Mouse (Mus musculus) MEL (cell line): ENCODE measurements around the gene Wdr18. TPM values are rescaled to one million over a fixed set of nuclear protein-coding genes. Genes with fewer than 3 reads are reported as not detected.

Source experiments
- DNase-seq: peaks from one replicate; pipeline ENCODE4 v3.0.0; 2011; ENCODE audit warnings: low read depth, low spot score
- H3K27ac ChIP-seq: 2 replicates; pipeline ENCODE4 v1.5.1; 2012; ENCODE audit warnings: low read depth, mild to moderate bottlenecking, control low read depth, low read length, moderate library complexity; ENCODE audit not compliant: control insufficient read depth
- H3K27me3 ChIP-seq, 2 experiments: fragments of 150-350 bp in 1 of 2; sonication (generic) in 1 of 2; 2 replicates each; pipeline ENCODE4 v1.6.1; 2012; ENCODE audit warnings: low read length in 2 of 2, mild to moderate bottlenecking in 2 of 2, improper control_type of control experiment in 1 of 2, moderate library complexity in 1 of 2; ENCODE audit not compliant: insufficient read depth in 2 of 2, control insufficient read depth in 1 of 2
- H3K36me3 ChIP-seq, 2 experiments: 2 replicates each; pipeline ENCODE4 v1.6.1; 2012 to 2014; ENCODE audit warnings: low read length in 2 of 2, improper control_type of control experiment in 1 of 2, inconsistent platforms in 1 of 2, mild to moderate bottlenecking in 1 of 2; ENCODE audit not compliant: insufficient read depth in 2 of 2, control insufficient read depth in 1 of 2
- H3K4me1 ChIP-seq, 2 experiments: fragments of 150-350 bp in 1 of 2; sonication (generic) in 1 of 2; 2 replicates each; pipeline ENCODE4 v1.6.1; 2012; ENCODE audit warnings: low read length in 2 of 2, improper control_type of control experiment in 1 of 2, mild to moderate bottlenecking in 1 of 2; ENCODE audit not compliant: insufficient read depth in 2 of 2, control insufficient read depth in 1 of 2
- H3K4me3 ChIP-seq, 2 experiments: fragments of 150-350 bp in 1 of 2; sonication (generic) in 1 of 2; 2 replicates each; pipeline ENCODE4 v1.5.1; 2012; ENCODE audit warnings: low read depth in 2 of 2, low read length in 2 of 2, mild to moderate bottlenecking in 2 of 2, moderate library complexity in 2 of 2, control low read depth in 1 of 2, improper control_type of control experiment in 1 of 2; ENCODE audit not compliant: control insufficient read depth in 1 of 2, insufficient read depth in 1 of 2
- H3K79me2 ChIP-seq: 2 replicates; pipeline ENCODE4 v1.6.1; 2012; ENCODE audit warnings: mild to moderate bottlenecking, low read length, moderate library complexity; ENCODE audit not compliant: control insufficient read depth, poor library complexity, insufficient read depth
- H3K9ac ChIP-seq: 2 replicates; pipeline ENCODE4 v1.6.1; 2012; ENCODE audit warnings: low read depth, mild to moderate bottlenecking, control low read depth, low read length, moderate library complexity; ENCODE audit not compliant: control insufficient read depth, poor library complexity, severe bottlenecking
- H3K9me3 ChIP-seq: fragments of 150-350 bp; sonication (generic); replicated peaks from 2 replicates; pipeline ENCODE4 v1.6.1; 2012; ENCODE audit warnings: mild to moderate bottlenecking, low read length, improper control_type of control experiment, moderate library complexity; ENCODE audit not compliant: insufficient read depth
- CHD1 ChIP-seq: IDR thresholded peaks from 2 replicates; pipeline ENCODE4 v1.6.1; 2012; ENCODE audit warnings: low read depth, mild to moderate bottlenecking, inconsistent platforms, low read length, improper control_type of control experiment
- CTCF ChIP-seq, 3 experiments: IDR thresholded peaks in 2 of 3; conservative IDR thresholded peaks in 1 of 3; 2 replicates each; pipeline ENCODE4 v1.5.1; 2011 to 2012; ENCODE audit warnings: low read length in 3 of 3, low read depth in 2 of 3, mild to moderate bottlenecking in 2 of 3, improper control_type of control experiment in 1 of 3, inconsistent platforms in 1 of 3, mixed read lengths in 1 of 3, moderate library complexity in 1 of 3; ENCODE audit not compliant: control insufficient read depth in 1 of 3, insufficient read depth in 1 of 3, poor library complexity in 1 of 3, severe bottlenecking in 1 of 3
- EP300 ChIP-seq, 2 experiments: IDR thresholded peaks; 2 replicates each; pipeline ENCODE4 v1.6.1; 2011; ENCODE audit warnings: improper control_type of control experiment in 2 of 2, low read length in 2 of 2, low read depth in 1 of 2, mild to moderate bottlenecking in 1 of 2
- ETS1 ChIP-seq: IDR thresholded peaks from 2 replicates; pipeline ENCODE4 v1.6.1; 2012; ENCODE audit warnings: low read depth, mild to moderate bottlenecking, inconsistent platforms, low read length, improper control_type of control experiment, moderate library complexity
- GABPA ChIP-seq: IDR thresholded peaks from 2 replicates; pipeline ENCODE4 v1.6.1; 2012; ENCODE audit warnings: low read depth, mild to moderate bottlenecking, inconsistent platforms, low read length, improper control_type of control experiment, moderate library complexity
- MAZ ChIP-seq: IDR thresholded peaks from 2 replicates; pipeline ENCODE4 v1.6.1; 2012; ENCODE audit warnings: low read depth, mild to moderate bottlenecking, inconsistent platforms, low read length, improper control_type of control experiment
- MYC ChIP-seq: IDR thresholded peaks from 2 replicates; pipeline ENCODE4 v1.6.1; 2011; ENCODE audit warnings: low read depth, mild to moderate bottlenecking, low read length, improper control_type of control experiment, moderate library complexity
- POLR2AphosphoS2 ChIP-seq: IDR thresholded peaks from 2 replicates; pipeline ENCODE4 v1.6.1; 2011; ENCODE audit warnings: low read length, improper control_type of control experiment
- RAD21 ChIP-seq: IDR thresholded peaks from 2 replicates; pipeline ENCODE4 v1.6.1; 2011; ENCODE audit warnings: mild to moderate bottlenecking, low read depth, low read length, improper control_type of control experiment
- SIN3A ChIP-seq: IDR thresholded peaks from 2 replicates; pipeline ENCODE4 v1.6.1; 2012; ENCODE audit warnings: low read length, improper control_type of control experiment, inconsistent platforms
- SMC3 ChIP-seq: IDR thresholded peaks from 2 replicates; pipeline ENCODE4 v1.6.1; 2011; ENCODE audit warnings: low read depth, low read length, improper control_type of control experiment
- USF1 ChIP-seq: IDR thresholded peaks from 2 replicates; pipeline ENCODE4 v1.6.1; 2014; ENCODE audit warnings: low read depth, mild to moderate bottlenecking, inconsistent platforms, low read length, improper control_type of control experiment, moderate library complexity
- ZC3H11A ChIP-seq: IDR thresholded peaks from 2 replicates; pipeline ENCODE4 v1.6.1; 2012; ENCODE audit warnings: low read depth, mild to moderate bottlenecking, inconsistent platforms, low read length, improper control_type of control experiment
- ZNF384 ChIP-seq: IDR thresholded peaks from 2 replicates; pipeline ENCODE4 v1.6.1; 2012; ENCODE audit warnings: low read depth, mild to moderate bottlenecking, inconsistent platforms, low read length, improper control_type of control experiment
- polyA plus RNA-seq, 2 experiments: library from polyadenylated mRNA; stranded (reverse) in 1 of 2; unstranded in 1 of 2; fragments of >175 nt in 1 of 2; fragments of >200 nt in 1 of 2; gene quantifications; 2 replicates each; pipeline versions ENCODE4 v1.2.1 to v1.2.4; 2012; ENCODE audit warnings: low replicate concordance in 2 of 2, low read depth in 1 of 2; ENCODE audit not compliant: insufficient read length in 2 of 2, insufficient read depth in 1 of 2, missing spikeins in 1 of 2
- total RNA-seq: library from RNA; depleted of rRNA; stranded (reverse); fragments of 300-350 nt; gene quantifications from 2 replicates; pipeline ENCODE4 v1.2.3, GENCODE M21; 2012

Gene Wdr18
- total and polyA plus RNA-seq, 3 experiments = 89.5 to 107 TPM; not detected in 1

DNA sequence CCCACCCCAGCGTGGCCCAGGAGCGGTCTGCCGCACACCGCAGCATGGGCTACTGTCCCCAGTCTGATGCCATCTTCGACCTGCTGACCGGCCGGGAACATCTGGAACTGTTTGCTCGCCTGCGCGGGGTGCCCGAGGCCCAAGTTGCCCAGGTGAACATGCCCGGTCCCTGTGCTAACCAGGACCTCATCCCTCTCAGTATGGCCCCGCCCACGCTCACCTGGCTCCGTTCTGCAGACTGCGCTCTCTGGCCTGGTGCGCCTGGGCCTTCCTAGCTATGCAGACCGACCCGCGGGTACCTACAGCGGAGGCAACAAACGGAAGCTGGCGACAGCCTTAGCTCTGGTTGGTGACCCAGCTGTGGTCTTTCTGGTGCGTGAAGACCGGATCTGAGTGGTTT, 53.7 kb downstream of the Wdr18 start:
- Histone ChIP-seq H3K79me2 (peaks cover 12% of the 10 kb centered on the region), H3K27me3 (no peaks in the 10 kb centered on the region), H3K27ac (no peak overlapping the region), H3K9ac (no peak overlapping the region), H3K4me3 (no peak overlapping the region), H3K9me3 (no peaks in the 10 kb centered on the region), H3K4me1 (peaks cover 8 to 13% of the 10 kb centered on the region in 2 experiments), H3K36me3 (peaks cover 8 to 12% of the 10 kb centered on the region in 2 experiments)
- DNase-seq = no peak
- TF ChIP-seq MYC = no peak
- no peak for TF ChIP-seq CHD1
- TF ChIP-seq USF1 = no peak
- TF ChIP-seq, all 39 proteins: peak for 0

DNA sequence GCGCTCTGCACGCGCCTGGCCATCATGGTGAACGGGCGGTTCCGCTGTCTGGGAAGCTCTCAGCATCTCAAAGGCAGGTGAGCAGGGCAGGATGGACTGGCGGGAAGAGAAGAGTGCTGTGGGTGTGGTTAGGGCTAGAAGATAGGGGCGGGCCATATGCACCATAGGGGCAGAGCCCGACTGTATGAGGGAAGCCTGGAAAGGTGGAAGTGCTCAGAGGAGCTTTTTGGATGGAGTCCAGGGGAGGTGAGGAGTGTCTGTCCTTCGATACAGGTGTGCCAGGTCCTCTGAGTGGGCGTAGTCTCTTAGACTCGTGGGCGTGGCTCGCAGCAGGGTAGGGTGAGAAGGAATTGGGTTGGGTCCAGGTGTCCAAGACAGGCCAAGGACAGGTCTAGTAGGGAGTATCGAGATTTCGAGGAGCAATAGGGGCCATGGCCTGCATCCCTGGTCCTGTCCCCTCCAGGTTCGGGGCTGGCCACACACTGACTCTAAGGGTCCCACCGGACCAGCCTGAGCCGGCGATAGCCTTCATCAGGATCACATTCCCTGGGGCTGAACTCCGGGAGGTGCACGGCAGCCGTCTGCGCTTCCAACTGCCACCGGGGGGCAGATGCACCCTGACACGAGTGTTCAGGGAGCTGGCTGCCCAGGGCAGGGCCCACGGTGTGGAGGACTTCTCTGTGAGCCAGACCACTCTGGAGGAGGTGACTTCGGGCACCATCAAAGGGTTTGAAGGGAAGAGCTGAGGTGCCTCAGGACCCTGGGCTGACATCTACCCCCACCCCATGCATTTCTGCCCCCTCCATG, 54.7 kb downstream of the Wdr18 start:
- Histone ChIP-seq H3K27ac (no peak overlapping the region), H3K9ac (no peak overlapping the region), H3K4me1 (peaks cover 10 to 19% of the 10 kb centered on the region in 2 experiments), H3K4me3 (no peak overlapping the region), H3K36me3 (peaks cover 8 to 11% of the 10 kb centered on the region in 2 experiments)
- TF ChIP-seq ZNF384 (no peak), CTCF (IDR thresholded peaks at IDR 0.05 in 2 of 3, conservative IDR thresholded peaks at IDR 0.05 in 1 of 3; ENCODE audit: control insufficient read depth in 1 of 3, insufficient read depth in 1 of 3, low read depth in 2 of 3, low read length in 3 of 3, poor library complexity in 1 of 3, severe bottlenecking in 1 of 3) (peak; percentile 43 to 64 (median 56)), SMC3 (peak; percentile 47), POLR2AphosphoS2 (no peak), SIN3A (no peak), RAD21 (peak; percentile 40), ZC3H11A (peak; percentile 28; the same call in 1 of the 2 replicates)
- TF ChIP-seq, all 39 proteins: peak for 4
- Histone ChIP-seq H3K27me3 (no peaks in the 10 kb centered on the region), H3K79me2 (peaks cover 12% of the 10 kb centered on the region), H3K9me3 (no peaks in the 10 kb centered on the region)
- peak; percentile 37 for DNase-seq

DNA sequence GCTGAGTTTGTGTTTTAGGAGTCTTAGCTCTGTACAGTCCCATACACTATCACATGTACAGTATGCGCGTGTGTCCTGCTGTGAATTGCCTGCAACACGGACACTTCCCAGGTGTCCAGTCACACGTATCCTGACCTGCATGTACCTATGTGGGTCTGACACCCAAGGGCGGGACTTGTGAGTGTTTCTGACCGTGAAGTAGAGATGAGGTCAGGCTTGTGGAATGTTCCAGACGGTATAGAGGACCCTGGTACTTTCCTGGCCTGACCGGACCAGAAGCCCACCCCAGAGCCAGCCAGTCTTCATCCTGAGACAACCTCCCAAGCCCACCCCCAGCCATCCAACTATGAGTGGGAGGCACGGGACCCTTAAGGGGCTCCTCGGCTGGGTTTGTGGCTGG, 55.6 kb downstream of the Wdr18 start:
- H3K4me3 ChIP-seq = no peak overlapping the region
- no peak overlapping the region for H3K27ac ChIP-seq
- H3K79me2 ChIP-seq = peaks cover 12% of the 10 kb centered on the region
- H3K9ac ChIP-seq = no peak overlapping the region
- H3K27me3 ChIP-seq = no peaks in the 10 kb centered on the region
- peaks cover 10 to 19% of the 10 kb centered on the region in 2 experiments for H3K4me1 ChIP-seq
- no peak for TF ChIP-seq MAZ
- TF ChIP-seq CHD1 = no peak
- TF ChIP-seq ETS1 = no peak
- TF ChIP-seq ZC3H11A = no peak
- TF ChIP-seq EP300 (IDR thresholded peaks at IDR 0.05; ENCODE audit: low read depth in 1 of 2, low read length in 2 of 2) = no peak
- no peak for TF ChIP-seq MYC
- TF ChIP-seq SIN3A = no peak
- no peak for TF ChIP-seq GABPA
- no peaks in the 10 kb centered on the region for H3K9me3 ChIP-seq
- no peak for DNase-seq
- H3K36me3 ChIP-seq = peaks cover 2 to 11% of the 10 kb centered on the region in 2 experiments; a peak in 3 of 4 replicates
